Mouse (Mus musculus): ENCODE data around the gene Siglec1. TPM values are rescaled to one million over a fixed set of nuclear protein-coding genes. Genes with fewer than 3 reads are reported as not detected.

Siglec1 gene
- polyA plus RNA-seq, 1 experiment from 2014 or later: 0.13 TPM

- Histone ChIP-seq H3K9me3 (ENCODE audit: control insufficient read depth, low read length) (no peaks in the 10 kb centered on the region), H3K9ac (ENCODE audit: low read length) (no peak overlapping the region), H3K4me2 (ENCODE audit: low read depth, low read length, severe bottlenecking) (no peak overlapping the region), H3K4me1 (replicated peaks; ENCODE audit: control insufficient read depth, insufficient read depth, low read length) (no peaks in the 10 kb centered on the region), H3K27ac (ENCODE audit: low read depth, low read length) (no peak overlapping the region), H3K27me3 (ENCODE audit: control insufficient read depth, insufficient read depth, low read length) (no peaks in the 10 kb centered on the region), H3K4me3 (ENCODE audit: low read depth, low read length) (no peak overlapping the region), H3K36me3 (ENCODE audit: control insufficient read depth, insufficient read depth, low read length) (no peaks in the 10 kb centered on the region; the same call in 1 of the 2 replicates)
- 78% methylated on average over 3 of the region's 3 CpGs for WGBS
- no peak for DNase-seq (ENCODE audit: low spot score)
- ATAC-seq (replicated peaks; ENCODE audit: low FRiP score): no peak
Observed at GRCm38 (mm10) chr2:131026941-131027340, 59.6 kb downstream of the Siglec1 start.

GRCm38 (mm10) chr2:131025230-131025629 lies 61.3 kb downstream of the Siglec1 start:
- Histone ChIP-seq H3K27me3 (ENCODE audit: control insufficient read depth, insufficient read depth, low read length) (no peaks in the 10 kb centered on the region), H3K27ac (ENCODE audit: low read depth, low read length) (no peak overlapping the region), H3K4me1 (replicated peaks; ENCODE audit: control insufficient read depth, insufficient read depth, low read length) (no peaks in the 10 kb centered on the region), H3K36me3 (ENCODE audit: control insufficient read depth, insufficient read depth, low read length) (no peaks in the 10 kb centered on the region; the same call in 1 of the 2 replicates), H3K4me2 (ENCODE audit: low read depth, low read length, severe bottlenecking) (no peak overlapping the region), H3K9me3 (ENCODE audit: control insufficient read depth, low read length) (no peaks in the 10 kb centered on the region), H3K4me3 (ENCODE audit: low read depth, low read length) (no peak overlapping the region), H3K9ac (ENCODE audit: low read length) (no peak overlapping the region)
- WGBS: 93% methylated on average over 2 of the region's 2 CpGs
- ATAC-seq (replicated peaks; ENCODE audit: low FRiP score): no peak
- DNase-seq (ENCODE audit: low spot score): no peak

Small RNA genes within 50 kb of the gene (microRNA-seq; reads per million reads assigned to microRNA genes)
- gene Mir6973b (ENCODE audit: insufficient number of aligned reads): not detected

Other genes starting within 250 kb of the Siglec1 start
- gene 4930402H24Rik, start 180.4 kb downstream of the Siglec1 start, polyA plus RNA-seq (2014; fragmentation: Nextera tagmentation; extraction: Ambion mirVana): 47.4 and 53.1 TPM in 2 replicates
- gene Atrn, start 180.3 kb downstream of the Siglec1 start, polyA plus RNA-seq (2014; fragmentation: Nextera tagmentation; extraction: Ambion mirVana): 11.3 TPM in 2 replicates
- 3.4 and 4.0 TPM in 2 replicates for gene Gfra4, start 43.7 kb downstream of the Siglec1 start, polyA plus RNA-seq (2014; fragmentation: Nextera tagmentation; extraction: Ambion mirVana)
- 0.36 and 0.95 TPM in 2 replicates for gene Adam33, start 23.0 kb downstream of the Siglec1 start, polyA plus RNA-seq (2014; fragmentation: Nextera tagmentation; extraction: Ambion mirVana)
- 4.2 and 5.6 TPM in 2 replicates for gene Hspa12b, start 40.5 kb upstream of the Siglec1 start, polyA plus RNA-seq (2014; fragmentation: Nextera tagmentation; extraction: Ambion mirVana)
- not detected in 2 replicates for gene Gm11037, start 46.7 kb upstream of the Siglec1 start, polyA plus RNA-seq (2014; fragmentation: Nextera tagmentation; extraction: Ambion mirVana)
- gene 1700037H04Rik, start 73.3 kb upstream of the Siglec1 start, polyA plus RNA-seq (2014; fragmentation: Nextera tagmentation; extraction: Ambion mirVana): 122 and 132 TPM in 2 replicates
- gene Cenpb, start 93.3 kb upstream of the Siglec1 start, polyA plus RNA-seq (2014; fragmentation: Nextera tagmentation; extraction: Ambion mirVana): 12.3 and 13.7 TPM in 2 replicates
- 92.2 and 93.0 TPM in 2 replicates for gene Cdc25b, start 100.2 kb upstream of the Siglec1 start, polyA plus RNA-seq (2014; fragmentation: Nextera tagmentation; extraction: Ambion mirVana)
- gene Spef1, start 100.5 kb upstream of the Siglec1 start, polyA plus RNA-seq (2014; fragmentation: Nextera tagmentation; extraction: Ambion mirVana): 9.3 and 10.3 TPM in 2 replicates
- 30.6 and 31.4 TPM in 2 replicates for gene Ap5s1, start 120.3 kb upstream of the Siglec1 start, polyA plus RNA-seq (2014; fragmentation: Nextera tagmentation; extraction: Ambion mirVana)
- gene Mavs, start 147.3 kb upstream of the Siglec1 start, polyA plus RNA-seq (2014; fragmentation: Nextera tagmentation; extraction: Ambion mirVana): 16.6 and 17.1 TPM in 2 replicates
- 66.3 and 66.5 TPM in 2 replicates for gene Pank2, start 175.7 kb upstream of the Siglec1 start, polyA plus RNA-seq (2014; fragmentation: Nextera tagmentation; extraction: Ambion mirVana)